Comparison of ENCODE assay signal across 21 mouse cellular contexts in the genomic region with DNA sequence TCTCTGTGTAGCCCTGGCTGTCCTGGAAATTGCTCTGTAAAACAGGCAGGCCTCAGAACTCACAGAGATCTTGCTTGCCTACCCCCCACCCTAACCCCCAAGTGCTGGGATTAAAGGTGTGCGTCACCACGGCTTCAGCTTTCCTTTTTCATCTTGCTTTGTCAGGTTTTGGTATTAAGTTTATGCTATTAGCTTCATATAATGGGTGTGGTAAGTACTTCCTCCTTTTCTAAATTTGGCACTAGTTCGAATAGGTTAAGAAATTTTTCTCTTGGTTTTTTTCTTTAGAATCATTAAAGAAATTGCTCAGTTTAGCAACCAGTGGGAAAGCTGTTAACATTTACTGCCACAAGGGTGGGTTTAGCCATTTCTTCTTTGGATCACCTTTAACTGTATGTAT.
"Had no signal": no experiment of that assay in that cellular context is flagged by ENCODE, and none has a peak within 500 bp of the region (broad histone marks: within the 10 kb centered on the region; RNA-seq: fewer than 3 reads in every experiment).

No protein-coding gene starts in this region.

- H3K27ac ChIP-seq: kidney, embryonic 15.5 days; limb, embryonic 12.5 days; limb, embryonic 15.5 days; liver, embryonic 14.5 days; lung, embryonic 15.5 days; midbrain, embryonic 10.5 days; midbrain, embryonic 13.5 days; neural tube, embryonic 13.5 days; stomach, postnatal 0 days had no signal

- H3K9ac ChIP-seq: kidney, embryonic 15.5 days; limb, embryonic 12.5 days; limb, embryonic 15.5 days; liver, embryonic 14.5 days; liver, postnatal 0 days; lung, embryonic 15.5 days; midbrain, embryonic 13.5 days; neural tube, embryonic 13.5 days had no signal

- H3K4me1 ChIP-seq: limb, embryonic 12.5 days; limb, embryonic 15.5 days; lung, embryonic 15.5 days; midbrain, embryonic 10.5 days; midbrain, embryonic 13.5 days; neural tube, embryonic 13.5 days had no signal

- DNase-seq: kidney, adult 8-10 months; kidney, postnatal 10 days; kidney, postnatal 36 days; layer of hippocampus, postnatal 36 days; left cerebral cortex, postnatal 4 days; liver, postnatal 0 days; lung, postnatal 10 days; lung, postnatal 36 days; thymus, postnatal 36 days had no signal

- ATAC-seq: liver, postnatal 0 days; midbrain, embryonic 13.5 days; midbrain, embryonic 16.5 days had no signal

- H3K9me3 ChIP-seq: kidney, embryonic 15.5 days; limb, embryonic 12.5 days; limb, embryonic 15.5 days; lung, embryonic 15.5 days; megakaryocyte, embryonic 14.5 days; midbrain, embryonic 10.5 days; midbrain, embryonic 13.5 days; neural tube, embryonic 13.5 days had no signal

- H3K4me3 ChIP-seq: kidney, embryonic 15.5 days; limb, embryonic 12.5 days; limb, embryonic 15.5 days; lung, embryonic 15.5 days; megakaryocyte, embryonic 14.5 days; midbrain, embryonic 10.5 days; midbrain, embryonic 13.5 days; myocyte; neural tube, embryonic 13.5 days had no signal

- H3K27me3 ChIP-seq: limb, embryonic 15.5 days; lung, embryonic 15.5 days; megakaryocyte, embryonic 14.5 days; neural tube, embryonic 13.5 days had no signal

- H3K36me3 ChIP-seq: kidney, embryonic 15.5 days; limb, embryonic 12.5 days; limb, embryonic 15.5 days; lung, embryonic 15.5 days; midbrain, embryonic 10.5 days; midbrain, embryonic 13.5 days; neural tube, embryonic 13.5 days had no signal
